Mouse (Mus musculus) megakaryocyte progenitor cell, adult 5-6 weeks (primary cell): ENCODE results near the gene Abcc12. TPM values are rescaled to one million over a fixed set of nuclear protein-coding genes. Genes with fewer than 3 reads are reported as not detected.

ENCODE experiments used
- ATAC-seq: replicated peaks from 2 replicates; pipeline ENCODE4 v1.8.0; 2016; ENCODE audit warnings: mild to moderate bottlenecking, moderate TSS enrichment, inconsistent platforms; ENCODE audit not compliant: poor library complexity
- total RNA-seq, 2 experiments: library from RNA; stranded (forward) in 1 of 2; stranded (reverse) in 1 of 2; fragments of 157-497, 149-512 nt in 1 of 2; fragments of 200-1000 nt in 1 of 2; gene quantifications; 2 replicates each; pipeline versions ENCODE4 v1.2.3 to v1.2.4; 2015 to 2017

Gene Abcc12
- total RNA-seq, 2 experiments from 2014 or later, result not detected

DNA sequence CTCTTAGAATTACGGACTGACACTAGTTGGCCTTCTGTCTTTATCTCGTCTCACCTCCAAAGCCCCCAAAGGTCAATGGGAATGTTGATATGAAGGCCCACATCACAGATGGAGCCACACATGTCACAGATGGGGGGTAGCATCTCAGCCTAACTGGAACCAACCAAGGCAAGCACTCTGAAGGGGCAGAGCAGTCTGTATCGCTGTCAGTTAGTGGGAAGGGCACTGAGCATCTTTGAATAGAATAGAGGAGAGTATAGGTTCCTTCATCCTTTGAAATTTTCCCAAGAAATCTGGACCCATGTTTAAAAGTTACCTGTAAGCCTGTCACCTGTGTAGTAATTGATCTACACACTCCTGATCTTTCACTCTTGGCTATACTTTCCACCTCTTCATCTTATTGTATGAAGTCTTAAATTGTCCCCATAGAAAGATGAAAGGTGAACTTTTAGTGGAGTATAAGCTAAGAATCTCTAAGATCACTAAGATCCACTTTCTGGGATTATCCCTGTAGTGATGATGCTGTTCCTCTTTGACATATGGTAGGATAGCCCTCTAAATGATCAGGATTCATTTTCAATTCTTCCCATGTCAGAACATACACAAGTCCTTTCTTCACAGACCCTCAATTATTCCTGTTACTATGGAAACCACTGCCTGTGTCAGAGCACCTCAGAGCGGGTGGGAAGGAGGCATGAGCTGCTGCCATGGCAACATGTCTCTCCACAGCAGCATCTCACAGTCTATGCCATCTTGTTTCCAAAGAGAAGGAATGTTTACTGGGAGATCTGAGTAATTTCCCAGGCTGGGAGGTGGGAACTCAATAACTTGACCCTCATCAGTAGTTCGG is 142.1 kb downstream of the Abcc12 start:
- no peak for ATAC-seq

DNA sequence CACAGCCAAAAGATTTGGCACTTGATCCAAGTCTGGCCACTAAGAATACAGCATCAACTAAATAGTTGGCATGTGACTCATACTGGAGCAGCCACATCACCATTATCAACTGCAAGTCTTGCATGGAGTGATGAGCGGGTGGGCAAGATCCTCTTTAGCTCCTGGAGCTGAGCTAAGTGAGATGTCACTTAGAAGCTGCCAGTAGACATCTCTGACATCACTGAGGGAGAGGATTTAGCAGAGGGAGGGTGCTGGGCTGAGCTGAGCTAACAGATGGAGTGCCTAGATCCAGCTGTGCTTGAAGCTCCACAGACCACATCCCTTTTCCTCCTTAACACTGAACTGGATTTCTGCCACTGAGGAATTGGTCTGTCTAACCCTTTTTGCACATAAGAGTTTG is 143.1 kb downstream of the Abcc12 start:
- ATAC-seq, result no peak

Other genes starting within 250 kb of the Abcc12 start
- gene Lonp2, start 43.4 kb upstream of the Abcc12 start, total RNA-seq (2015), result 37.1 and 47.0 TPM in 2 replicates
- 47.7 and 51.4 TPM in 2 replicates for gene Lonp2, start 43.4 kb upstream of the Abcc12 start, total RNA-seq (2017)
- 0.17 TPM in 1 of 2 replicates, not detected in the other for gene Gm10638, start 165.0 kb upstream of the Abcc12 start, total RNA-seq (2015)
- gene Gm10638, start 165.0 kb upstream of the Abcc12 start, total RNA-seq (2017), result 0.42 TPM in 1 of 2 replicates, not detected in the other
- gene Siah1a, start 165.2 kb upstream of the Abcc12 start, total RNA-seq (2015), result 15.6 and 17.4 TPM in 2 replicates
- gene Siah1a, start 165.2 kb upstream of the Abcc12 start, total RNA-seq (2017), result 17.4 and 19.9 TPM in 2 replicates